Mouse (Mus musculus) CH12F3 (cell line): ENCODE measurements around the gene Os9.
"Not testable (repeated sequence)": the region's sequence is repeated elsewhere in the genome, so short reads cannot be mapped to it uniquely, and the experiment has no call there.

Experiments used
- in situ Hi-C: fragments of 300-500 bp; cut with MboI; formaldehyde crosslinking; loops from 2 replicates; pipeline ENCODE4 v1.14.3; 2020; ENCODE audit warnings: low sequenced_read_pairs

The Os9 gene

GRCm38 (mm10) chr10:127121066-127121477 lies at the start of gene Os9:
Gene Os9 (minus strand): TSS chr10:127121131.
- in situ Hi-C loops, result no loop called here

GRCm38 (mm10) chr10:127170002-127170401 lies 49.1 kb upstream of the Os9 start:
- in situ Hi-C loops, result no loop called here

GRCm38 (mm10) chr10:127167614-127168192 lies 46.8 kb upstream of the Os9 start:
- in situ Hi-C loops, result no loop called here

- in situ Hi-C loops, result no loop called here
Observed at GRCm38 (mm10) chr10:127166771-127167613, 46.1 kb upstream of the Os9 start.

GRCm38 (mm10) chr10:127166404-127166715 lies 45.4 kb upstream of the Os9 start:
- in situ Hi-C loops, result no loop called here

- in situ Hi-C loops, result no loop called here
Observed at GRCm38 (mm10) chr10:127165654-127166403, 44.9 kb upstream of the Os9 start.

GRCm38 (mm10) chr10:127165354-127165653 lies 44.4 kb upstream of the Os9 start:
- in situ Hi-C loops, result no loop called here

GRCm38 (mm10) chr10:127164631-127165353 lies 43.9 kb upstream of the Os9 start, which contains the start of gene B4galnt1:
Gene B4galnt1 (plus strand): TSS chr10:127165225.
- in situ Hi-C loops, result no loop called here

- in situ Hi-C loops, result no loop called here
Observed at GRCm38 (mm10) chr10:127164190-127164589, 43.3 kb upstream of the Os9 start.

GRCm38 (mm10) chr10:127162771-127163261 lies 41.9 kb upstream of the Os9 start:
- in situ Hi-C loops, result not testable (repeated sequence)

- in situ Hi-C loops, result no loop called here
Observed at GRCm38 (mm10) chr10:127160728-127161127, 39.8 kb upstream of the Os9 start.

- in situ Hi-C loops, result no loop called here
Observed at GRCm38 (mm10) chr10:127160081-127160480, 39.1 kb upstream of the Os9 start.

GRCm38 (mm10) chr10:127158471-127158870 lies 37.5 kb upstream of the Os9 start:
- in situ Hi-C loops, result no loop called here

- in situ Hi-C loops, result no loop called here
Observed at GRCm38 (mm10) chr10:127156511-127156910, 35.6 kb upstream of the Os9 start.

GRCm38 (mm10) chr10:127156089-127156488 lies 35.2 kb upstream of the Os9 start:
- in situ Hi-C loops, result no loop called here

- in situ Hi-C loops, result no loop called here
Observed at GRCm38 (mm10) chr10:127154652-127155051, 33.7 kb upstream of the Os9 start.

- in situ Hi-C loops, result no loop called here
Observed at GRCm38 (mm10) chr10:127154241-127154640, 33.3 kb upstream of the Os9 start.

GRCm38 (mm10) chr10:127153323-127153722 lies 32.4 kb upstream of the Os9 start:
- in situ Hi-C loops, result no loop called here

- in situ Hi-C loops, result not testable (repeated sequence)
Observed at GRCm38 (mm10) chr10:127152556-127152955, 31.6 kb upstream of the Os9 start.

GRCm38 (mm10) chr10:127151233-127151632 lies 30.3 kb upstream of the Os9 start:
- in situ Hi-C loops, result not testable (repeated sequence)

- in situ Hi-C loops, result no loop called here
Observed at GRCm38 (mm10) chr10:127150471-127150872, 29.5 kb upstream of the Os9 start.
